Mouse (Mus musculus): ENCODE results near the gene AB124611. TPM values are rescaled to one million over a fixed set of nuclear protein-coding genes. Genes with fewer than 3 reads are reported as not detected.

AB124611 gene
- total RNA-seq (2023): 70.4 TPM

DNA sequence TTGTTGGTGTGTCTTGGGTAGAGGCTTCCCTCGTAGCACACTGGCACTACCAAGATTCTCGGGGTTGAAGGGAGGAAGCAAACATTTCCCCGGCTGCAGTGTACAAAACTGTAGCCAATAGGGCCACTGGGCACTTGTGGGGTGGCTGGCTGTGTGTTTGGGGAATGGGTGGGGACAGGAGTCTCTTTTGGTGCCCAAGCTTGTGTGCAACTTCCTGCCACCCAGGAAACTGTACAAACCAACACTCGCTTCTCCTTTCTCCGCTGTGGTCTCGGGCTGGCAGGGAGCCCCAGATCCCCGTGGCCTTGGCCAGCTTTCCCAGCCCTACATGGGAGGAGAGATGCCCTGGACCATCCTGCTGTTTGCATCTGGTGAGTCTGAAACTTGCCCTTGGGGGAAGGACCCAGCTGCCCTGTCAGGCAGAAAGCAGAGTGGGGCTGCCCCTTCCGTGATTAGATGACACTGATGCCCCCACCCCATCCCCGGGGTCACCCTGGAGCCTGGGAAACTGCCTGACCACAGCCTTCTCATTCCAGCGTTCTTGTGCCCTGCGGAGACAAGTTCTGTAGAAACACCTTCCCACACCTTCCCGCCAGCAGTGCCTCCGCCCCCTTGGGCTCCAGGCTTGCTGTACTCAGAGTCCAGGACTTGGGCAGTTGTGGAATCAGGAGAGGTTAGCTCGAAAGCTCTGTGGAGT lies at the start of gene AB124611:
Gene AB124611 (plus strand): TSS at position 240 of the 697 bp plus-strand sequence.

DNA sequence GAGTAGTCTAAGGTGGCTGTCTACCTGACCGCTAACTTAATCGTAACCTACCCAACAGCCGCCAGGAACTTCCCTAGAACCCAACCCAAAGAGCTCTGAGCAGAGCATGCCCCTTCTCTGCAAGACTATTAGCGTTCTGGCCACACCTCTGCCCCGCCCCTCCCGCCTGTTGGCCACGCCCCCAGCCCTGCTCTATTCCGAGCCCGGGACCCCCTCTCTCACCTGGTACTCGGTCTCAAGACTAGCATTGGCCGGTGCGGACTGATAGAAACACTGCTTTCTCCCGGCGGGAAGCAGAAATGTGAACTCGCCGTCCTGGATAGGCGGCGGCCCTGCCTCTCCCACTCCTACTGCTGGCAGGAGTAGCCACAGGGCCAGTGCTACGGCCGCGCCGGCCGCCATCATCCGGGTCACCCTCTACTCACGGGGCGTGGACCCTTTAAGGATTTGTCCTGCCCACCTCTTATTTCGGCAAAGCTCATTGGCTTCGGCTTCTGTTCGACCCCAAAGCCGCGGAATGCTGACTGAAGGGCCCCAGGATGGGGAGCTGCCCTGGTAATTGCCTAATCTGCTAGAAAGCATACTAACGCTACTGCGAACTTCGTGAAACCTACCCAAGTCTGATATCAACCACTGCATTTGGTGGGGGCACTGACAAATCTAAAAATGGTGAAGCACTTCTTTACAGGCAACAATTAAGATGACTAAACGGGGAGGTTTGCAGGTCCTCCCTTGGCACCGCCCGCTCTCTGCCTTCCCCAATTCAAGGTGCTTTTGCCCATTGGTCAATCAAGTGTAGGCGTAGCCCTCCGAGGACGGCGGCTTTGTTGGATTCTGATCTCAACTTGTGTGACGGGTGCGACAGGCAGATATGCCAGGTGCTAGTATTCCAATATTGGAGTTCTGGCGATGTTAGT lies 15.9 kb upstream of the AB124611 start, which contains the start of gene Tmed1:
Gene Tmed1 (minus strand): TSS at position 481 of the 917 bp plus-strand sequence.

DNA sequence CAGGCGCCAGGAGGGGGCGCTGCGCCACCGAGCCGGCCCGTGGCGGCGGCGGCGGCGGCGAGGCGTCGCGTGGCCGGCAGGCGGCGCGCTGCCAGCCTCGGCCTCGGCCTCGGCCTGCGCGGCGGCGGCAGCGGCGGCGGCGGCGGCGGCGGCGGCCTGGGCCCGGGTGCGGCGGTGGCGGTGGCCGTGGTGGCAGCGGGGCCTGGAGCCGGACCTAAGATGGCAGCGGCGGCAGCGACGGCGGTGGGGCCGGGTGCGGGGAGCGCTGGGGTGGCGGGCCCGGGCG lies 20.8 kb downstream of the AB124611 start, which contains the start of gene Carm1:
Gene Carm1 (plus strand): TSS at position 106 of the 286 bp plus-strand sequence.

DNA sequence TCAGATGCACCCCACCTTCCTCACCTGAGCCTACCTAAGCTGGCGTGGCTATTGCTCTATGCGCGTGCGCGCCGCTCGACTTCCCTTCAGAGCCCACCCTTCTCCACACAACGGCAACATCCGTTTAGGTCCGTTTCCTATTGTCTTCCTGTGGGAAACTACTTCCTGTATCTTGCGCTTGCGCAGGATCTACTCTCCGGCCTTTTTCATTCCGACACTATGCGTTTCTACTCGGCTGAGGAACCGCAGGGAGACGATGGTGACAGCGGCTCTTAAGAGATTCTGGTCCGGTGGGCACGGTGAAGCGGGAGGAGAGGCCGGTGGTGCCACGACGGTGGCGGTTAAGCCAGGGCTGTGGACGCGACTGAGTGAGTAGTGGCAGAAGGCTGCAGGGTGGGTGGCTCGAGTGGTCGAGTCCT lies 66.7 kb downstream of the AB124611 start, which contains the start of the genes Timm29 and Yipf2:
Gene Timm29 (plus strand): TSS at position 20 of the 419 bp plus-strand sequence.
Gene Yipf2 (minus strand): TSS at position 126 of the 419 bp plus-strand sequence.

Other genes starting within 250 kb of the AB124611 start
- 172 TPM for gene Kri1, start 238.2 kb upstream of the AB124611 start, total RNA-seq (2023)
- gene Cdkn2d, start 234.8 kb upstream of the AB124611 start, total RNA-seq (2023): 47.6 TPM
- gene Ap1m2, start 213.8 kb upstream of the AB124611 start, total RNA-seq (2023): 4.0 TPM
- gene Slc44a2, start 205.5 kb upstream of the AB124611 start, total RNA-seq (2023): 379 TPM
- gene Ilf3, start 158.3 kb upstream of the AB124611 start, total RNA-seq (2023): 116 TPM
- 84.4 TPM for gene Qtrt1, start 114.3 kb upstream of the AB124611 start, total RNA-seq (2023)
- 346 TPM for gene Dnm2, start 101.3 kb upstream of the AB124611 start, total RNA-seq (2023)
- gene Tmed1, start 15.9 kb upstream of the AB124611 start, total RNA-seq (2023): 0.47 TPM
- 59.5 TPM for gene Carm1, start 20.7 kb downstream of the AB124611 start, total RNA-seq (2023)
- 29.6 TPM for gene Timm29, start 66.5 kb downstream of the AB124611 start, total RNA-seq (2023)
- gene Yipf2, start 66.7 kb downstream of the AB124611 start, total RNA-seq (2023): 13.5 TPM
- 88.7 TPM for gene Smarca4, start 90.0 kb downstream of the AB124611 start, total RNA-seq (2023)
- gene Ldlr, start 197.3 kb downstream of the AB124611 start, total RNA-seq (2023): 56.5 TPM
- 1.9 TPM for gene Spc24, start 234.1 kb downstream of the AB124611 start, total RNA-seq (2023)

All from CD4-positive naive resting alpha-beta T cell, adult 57 days (primary cell).